Mouse (Mus musculus) liver, postnatal 0 days (tissue): ENCODE measurements around the gene Vars. TPM values are rescaled to one million over a fixed set of nuclear protein-coding genes. Genes with fewer than 3 reads are reported as not detected.

Experiments used
- ATAC-seq: fragments of 200-750 bp; cut with Nextera tagmentation; 2 replicates; pipeline ENCODE4 v1.8.0; 2017; ENCODE audit warnings: mild to moderate bottlenecking, moderate library complexity
- DNase-seq: peaks from one replicate; pipeline ENCODE4 v3.0.0-alpha.2; 2016
- H3K27ac ChIP-seq: fragments of 300-500 bp; sonication (generic); 2 replicates; pipeline ENCODE4 v1.5.1; 2014; ENCODE audit warnings: antibody characterized with exemption, moderate library complexity, mild to moderate bottlenecking, low read depth
- H3K27me3 ChIP-seq: fragments of 300-500 bp; sonication (generic); 2 replicates; pipeline ENCODE4 v1.6.1; 2014; ENCODE audit warnings: low read length, control low read depth, mixed read lengths; ENCODE audit not compliant: insufficient read depth
- H3K36me3 ChIP-seq: fragments of 300-500 bp; sonication (generic); replicated peaks from 2 replicates; pipeline ENCODE4 v1.6.1; 2014; ENCODE audit warnings: mild to moderate bottlenecking, control low read depth, low read length, moderate library complexity, mixed read lengths; ENCODE audit not compliant: insufficient read depth
- H3K4me1 ChIP-seq: fragments of 300-500 bp; sonication (generic); 2 replicates; pipeline ENCODE4 v1.6.1; 2014; ENCODE audit warnings: antibody characterized with exemption, mild to moderate bottlenecking, control low read depth; ENCODE audit not compliant: insufficient read depth
- H3K4me2 ChIP-seq: fragments of 300-500 bp; sonication (generic); 2 replicates; pipeline ENCODE4 v1.6.1; 2014; ENCODE audit warnings: low read depth, mild to moderate bottlenecking, low read length, moderate library complexity, mixed read lengths
- H3K4me3 ChIP-seq: fragments of 300-500 bp; sonication (generic); 2 replicates; pipeline ENCODE4 v1.5.1; 2014; ENCODE audit warnings: low read depth, low read length
- H3K9ac ChIP-seq: fragments of 300-500 bp; sonication (generic); replicated peaks from 2 replicates; pipeline ENCODE4 v1.6.1; 2014; ENCODE audit warnings: mild to moderate bottlenecking, moderate library complexity
- H3K9me3 ChIP-seq: fragments of 300-500 bp; sonication (generic); 2 replicates; pipeline ENCODE4 v1.6.1; 2016; ENCODE audit warnings: mild to moderate bottlenecking, control low read depth, low read length, mixed read lengths
- CTCF ChIP-seq: sonication (generic); IDR thresholded peaks from 2 replicates; pipeline ENCODE4 v1.5.1; 2016; ENCODE audit warnings: antibody characterized with exemption, low read depth
- EP300 ChIP-seq: IDR thresholded peaks from 2 replicates; pipeline ENCODE4 v1.6.1; 2016; ENCODE audit warnings: antibody characterized with exemption, low read depth, mild to moderate bottlenecking
- WGBS: fragments of 180-500 bp; shearing (Covaris S2); extraction: QIAGEN DNeasy Blood & Tissue Kit; methylation state at CpG from one replicate; pipeline ENCODE4 v1.1.7; 2014; ENCODE audit not compliant: insufficient replicate concordance; 5-methylcytosine and 5-hydroxymethylcytosine counted together
- polyA plus RNA-seq: library from polyadenylated mRNA; unstranded; fragments of >200 nt; fragmentation: Nextera tagmentation; extraction: Ambion mirVana; gene quantifications from 2 replicates; pipeline ENCODE4 v1.2.1, GENCODE M21; 2015

Gene Vars
- polyA plus RNA-seq, 1 experiment from 2014 or later, result 43.8 TPM

GRCm38 (mm10) chr17:35057090-35057489, 56.3 kb downstream of the Vars start:
- Histone ChIP-seq H3K27me3 (no peaks in the 10 kb centered on the region), H3K9ac (no peak overlapping the region), H3K27ac (no peak overlapping the region), H3K4me1 (peaks cover 23% of the 10 kb centered on the region), H3K4me3 (no peak overlapping the region), H3K4me2 (no peak overlapping the region), H3K36me3 (peaks cover 62% of the 10 kb centered on the region), H3K9me3 (no peaks in the 10 kb centered on the region)
- DNase-seq (no peak), ATAC-seq (no peak)
- no peak for TF ChIP-seq EP300
- no peak for TF ChIP-seq CTCF
- WGBS, result 47% methylated on average over 3 of the region's 3 CpGs

GRCm38 (mm10) chr17:35058316-35058715, 57.5 kb downstream of the Vars start:
- Histone ChIP-seq H3K4me2 (no peak overlapping the region), H3K4me1 (peaks cover 19% of the 10 kb centered on the region), H3K9ac (no peak overlapping the region), H3K36me3 (peaks cover 50% of the 10 kb centered on the region), H3K9me3 (no peaks in the 10 kb centered on the region), H3K27ac (no peak overlapping the region), H3K27me3 (peaks cover 3% of the 10 kb centered on the region; the same call in 1 of the 2 replicates), H3K4me3 (no peak overlapping the region)
- 66% methylated on average over 9 of the region's 9 CpGs for WGBS
- no peak for ATAC-seq
- TF ChIP-seq EP300, result no peak
- no peak for TF ChIP-seq CTCF
- no peak for DNase-seq

- Histone ChIP-seq H3K4me1 (peaks cover 19% of the 10 kb centered on the region), H3K4me3 (peak within 1 kb of the TSS; percentile 59), H3K27ac (peak within 1 kb of the TSS; percentile 77), H3K9ac (peak within 1 kb of the TSS; percentile 64), H3K4me2 (peak within 1 kb of the TSS; percentile 96), H3K27me3 (peaks cover 11% of the 10 kb centered on the region), H3K9me3 (no peaks in the 10 kb centered on the region), H3K36me3 (peaks cover 43% of the 10 kb centered on the region)
- DNase-seq, result peak; percentile 89
- ATAC-seq, result peak; percentile 80
- 1% methylated on average over 57 of the region's 57 CpGs for WGBS
- TF ChIP-seq CTCF (peak; percentile 91), EP300 (no peak)
These were observed 58.4 kb downstream of the Vars start, which contains the start of gene Ddah2 for GRCm38 (mm10) chr17:35058911-35059892. Gene Ddah2, plus strand, starts transcription at chr17:35059035.

GRCm38 (mm10) chr17:35060071-35060470, 59.3 kb downstream of the Vars start:
- Histone ChIP-seq H3K9ac (peak overlapping the region; percentile 64), H3K27ac (no peak overlapping the region), H3K4me3 (peak overlapping the region; percentile 59), H3K4me2 (peak overlapping the region; percentile 96), H3K4me1 (peaks cover 23% of the 10 kb centered on the region), H3K27me3 (peaks cover 19% of the 10 kb centered on the region), H3K9me3 (no peaks in the 10 kb centered on the region), H3K36me3 (peaks cover 35% of the 10 kb centered on the region)
- no peak for TF ChIP-seq CTCF
- no peak for TF ChIP-seq EP300
- ATAC-seq (no peak), DNase-seq (no peak)
- 46% methylated on average over 14 of the region's 14 CpGs for WGBS

GRCm38 (mm10) chr17:35060737-35061297, 60.0 kb downstream of the Vars start:
- H3K4me1 ChIP-seq, result peaks cover 30% of the 10 kb centered on the region
- H3K4me3 ChIP-seq, result no peak overlapping the region

GRCm38 (mm10) chr17:35061299-35061698, 60.5 kb downstream of the Vars start:
- Histone ChIP-seq H3K9me3 (no peaks in the 10 kb centered on the region), H3K4me1 (peaks cover 32% of the 10 kb centered on the region), H3K27me3 (peaks cover 32% of the 10 kb centered on the region), H3K4me3 (no peak overlapping the region), H3K27ac (no peak overlapping the region), H3K9ac (no peak overlapping the region), H3K36me3 (peaks cover 23% of the 10 kb centered on the region), H3K4me2 (no peak overlapping the region)
- no peak for DNase-seq
- 84% methylated on average over 8 of the region's 8 CpGs for WGBS
- TF ChIP-seq EP300, result no peak
- TF ChIP-seq CTCF, result no peak
- ATAC-seq, result no peak

More at GRCm38 (mm10) chr17:35060737-35061297, 60.0 kb downstream of the Vars start:
- H3K4me2 ChIP-seq, result no peak overlapping the region
- DNase-seq (peak; percentile 61), ATAC-seq (no peak)
- H3K36me3 ChIP-seq, result peaks cover 28% of the 10 kb centered on the region
- H3K27ac ChIP-seq, result no peak overlapping the region
- H3K9me3 ChIP-seq, result no peaks in the 10 kb centered on the region
- 70% methylated on average over 22 of the region's 22 CpGs for WGBS
- H3K9ac ChIP-seq, result 0 out of 2 replicates have a peak overlapping the region, but pooled peaks have one; percentile 30
- no peak for TF ChIP-seq CTCF
- no peak for TF ChIP-seq EP300
- H3K27me3 ChIP-seq, result peaks cover 27% of the 10 kb centered on the region
